Mouse (Mus musculus): ENCODE data around the gene Olfr187.
"Not testable (repeated sequence)": the region's sequence is repeated elsewhere in the genome, so short reads cannot be mapped to it uniquely, and the experiment has no call there.

Olfr187 gene

GRCm38 (mm10) chr16:59039710-59040109 lies at the start of gene Olfr187:
TSS of gene Olfr187 (minus strand) at chr16:59039767.
- DNase-seq, result no peak

GRCm38 (mm10) chr16:59081113-59081512 lies 41.5 kb upstream of the Olfr187 start:
- DNase-seq, result not testable (repeated sequence)

GRCm38 (mm10) chr16:59077905-59078304 lies 38.3 kb upstream of the Olfr187 start, which contains the start of gene Olfr190:
TSS of gene Olfr190 (minus strand) at chr16:59078005.
- no peak for DNase-seq

GRCm38 (mm10) chr16:59073520-59073919 lies 34.0 kb upstream of the Olfr187 start:
- no peak for DNase-seq

- no peak for DNase-seq
Measured at GRCm38 (mm10) chr16:59071755-59072154, 32.2 kb upstream of the Olfr187 start.

- DNase-seq, result not testable (repeated sequence)
Measured at GRCm38 (mm10) chr16:59062411-59062810, 22.8 kb upstream of the Olfr187 start.

- not testable (repeated sequence) for DNase-seq
Measured at GRCm38 (mm10) chr16:59049286-59049685, 9.7 kb upstream of the Olfr187 start.

GRCm38 (mm10) chr16:59048860-59049259 lies 9.3 kb upstream of the Olfr187 start:
- DNase-seq, result no peak

- no peak for DNase-seq
Measured at GRCm38 (mm10) chr16:59047579-59047978, 8.0 kb upstream of the Olfr187 start.

GRCm38 (mm10) chr16:59045835-59046234 lies 6.3 kb upstream of the Olfr187 start:
- no peak for DNase-seq

- no peak for DNase-seq
Measured at GRCm38 (mm10) chr16:59030191-59030590, 9.4 kb downstream of the Olfr187 start, which contains the start of gene Olfr186. TSS of gene Olfr186 (minus strand) at chr16:59030291.

GRCm38 (mm10) chr16:59013357-59014018 lies 26.1 kb downstream of the Olfr187 start:
- DNase-seq, result no peak

GRCm38 (mm10) chr16:59007146-59007545 lies 32.4 kb downstream of the Olfr187 start:
- no peak for DNase-seq

- no peak for DNase-seq
Measured at GRCm38 (mm10) chr16:58995057-58995456, 44.5 kb downstream of the Olfr187 start, which contains the start of gene Olfr183. TSS of gene Olfr183 (plus strand) at chr16:58995357.

All from kidney, adult 8-10 months (tissue).